Mouse (Mus musculus) testis, adult 2 months (tissue): ENCODE measurements around the gene Asb18.

Source experiments
- CTCF ChIP-seq: fragments of 200-500 bp; IDR thresholded peaks from 2 replicates; pipeline ENCODE4 v1.5.1; 2012; ENCODE audit warnings: low read depth, mild to moderate bottlenecking, inconsistent platforms, low read length, moderate library complexity; ENCODE audit not compliant: control insufficient read depth, insufficient read depth, insufficient replicate concordance
- POLR2A ChIP-seq: fragments of 200-500 bp; IDR thresholded peaks from 2 replicates; pipeline ENCODE4 v1.6.1; 2012; ENCODE audit warnings: low read depth, mild to moderate bottlenecking, inconsistent platforms, low read length, moderate library complexity; ENCODE audit not compliant: control insufficient read depth

GRCm38 (mm10) chr1:89938884-89939595, 75.4 kb downstream of the Asb18 start:
- TF ChIP-seq POLR2A (no peak), CTCF (peak; percentile 64; the same call in 1 of the 2 replicates)
